Mouse (Mus musculus) ES-CJ7 (cell line): ENCODE measurements around the gene Slc22a2.
"Not testable (repeated sequence)": the region's sequence is repeated elsewhere in the genome, so short reads cannot be mapped to it uniquely, and the experiment has no call there.

Experiments
- DNase-seq: peaks from one replicate; pipeline ENCODE4 v3.0.0; 2011; ENCODE audit warnings: low read depth, low spot score

The Slc22a2 gene

GRCm38 (mm10) chr17:12583991-12584390 is at the start of gene Slc22a2:
TSS of gene Slc22a2 (plus strand) at chr17:12584132.
- DNase-seq, result no peak

DNA sequence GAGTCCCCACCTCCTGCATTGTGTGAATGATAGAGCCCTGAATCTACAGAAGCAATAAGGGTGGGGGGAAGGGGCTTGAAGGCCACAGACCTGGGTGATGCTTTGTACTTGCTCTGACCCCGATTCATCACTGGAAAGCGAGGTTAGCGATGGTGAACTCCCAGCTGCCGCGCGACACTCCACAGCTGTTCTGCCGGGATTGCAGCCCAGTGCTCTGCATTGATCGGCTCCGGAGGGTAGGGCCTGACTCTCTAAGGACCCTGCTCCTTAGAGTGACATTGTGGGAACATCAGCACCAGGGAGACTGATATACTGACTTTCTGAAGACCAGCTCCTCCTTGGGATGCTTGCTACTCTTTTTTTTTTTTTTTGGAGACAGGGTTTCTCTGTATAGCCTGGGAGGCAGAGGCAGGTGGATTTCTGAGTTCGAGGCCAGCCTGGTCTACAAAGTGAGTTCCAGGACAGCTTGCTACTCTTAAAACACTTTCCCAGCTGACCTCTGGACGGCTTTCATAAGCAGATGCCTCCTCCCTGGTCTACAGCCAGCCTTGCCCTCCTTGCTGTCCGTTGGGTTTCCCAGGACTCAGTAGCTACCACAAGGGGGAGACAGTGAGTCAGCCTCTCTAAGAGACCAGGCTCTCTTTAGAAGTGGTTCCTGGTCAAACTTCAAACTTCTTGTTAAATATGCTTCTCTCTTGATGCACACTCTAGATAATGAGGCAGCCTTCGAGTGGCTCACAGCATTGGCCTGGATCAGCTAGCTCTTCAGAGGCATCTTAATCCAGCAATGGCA is 49.4 kb upstream of the Slc22a2 start:
- DNase-seq, result peak; percentile 75

- DNase-seq, result no peak
Observed at GRCm38 (mm10) chr17:12562215-12562614, 21.7 kb upstream of the Slc22a2 start.

GRCm38 (mm10) chr17:12564481-12565000 is 19.4 kb upstream of the Slc22a2 start:
- not testable (repeated sequence) for DNase-seq

- DNase-seq, result no peak
Observed at GRCm38 (mm10) chr17:12565443-12565842, 18.5 kb upstream of the Slc22a2 start.

- DNase-seq, result no peak
Observed at GRCm38 (mm10) chr17:12571316-12571715, 12.6 kb upstream of the Slc22a2 start.

DNA sequence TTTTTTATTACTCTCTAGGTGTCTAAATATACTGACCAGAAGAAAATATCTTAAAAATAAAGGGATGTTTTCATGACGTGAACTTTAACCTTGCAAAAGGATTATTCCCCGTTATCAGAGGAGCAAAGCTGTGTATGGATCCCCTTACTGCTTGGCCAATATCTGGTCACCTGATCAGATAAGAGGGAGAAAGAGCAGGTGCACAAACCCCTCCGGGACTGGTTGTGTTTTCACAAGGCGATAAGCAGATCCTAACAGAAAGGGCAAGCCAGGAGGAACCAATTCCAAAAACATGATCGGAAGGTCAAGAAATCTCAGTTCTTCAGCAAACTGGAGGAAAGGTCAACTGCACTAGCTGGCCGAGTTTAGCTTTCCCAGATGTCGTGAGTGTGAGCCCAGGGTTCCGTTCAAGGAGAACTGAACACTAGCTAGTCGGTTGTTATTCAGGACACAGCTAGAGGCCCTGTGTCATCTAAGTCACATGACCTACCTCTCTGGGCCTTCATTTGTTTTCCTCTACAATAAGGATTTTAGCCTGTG is 11.9 kb upstream of the Slc22a2 start:
- DNase-seq, result no peak

DNA sequence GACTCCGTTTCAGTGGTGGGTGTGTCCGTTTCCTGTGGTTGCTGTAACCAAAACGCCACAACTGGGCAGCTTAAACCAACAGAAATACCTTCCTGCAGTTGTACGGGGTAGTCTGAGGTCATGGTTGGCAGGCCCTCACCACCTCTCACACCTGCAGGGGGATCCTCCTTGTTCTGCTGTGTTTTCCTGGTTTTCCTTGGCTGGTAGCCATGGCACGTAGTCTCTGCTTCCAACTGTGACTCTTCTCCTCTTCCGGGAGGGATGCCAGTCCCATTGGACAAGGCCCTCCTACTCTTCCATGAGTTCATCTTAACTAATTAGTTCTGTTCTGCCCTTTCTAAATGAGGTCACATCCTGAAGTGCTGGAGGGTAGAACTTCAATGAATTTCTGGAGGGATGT is 8.5 kb upstream of the Slc22a2 start:
- DNase-seq, result no peak

DNA sequence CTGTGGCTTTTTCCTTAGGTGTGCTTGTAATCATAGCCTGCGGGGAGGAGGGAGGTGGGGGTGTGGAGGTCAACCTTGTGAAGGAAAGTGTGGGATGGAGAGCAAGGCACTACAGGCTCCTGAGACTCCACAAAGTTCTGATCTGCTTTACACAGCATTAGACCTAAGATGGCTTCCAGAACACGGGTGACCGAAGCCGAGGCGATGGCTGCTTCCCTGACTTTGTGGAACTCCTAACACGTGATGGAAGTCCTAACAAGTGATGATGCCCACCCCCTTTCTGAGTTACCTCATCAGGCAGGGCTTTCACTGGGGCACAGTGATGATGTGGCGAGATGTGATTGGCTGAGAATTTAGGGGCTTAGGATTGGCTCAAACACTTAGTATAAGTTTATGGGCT is 6.8 kb upstream of the Slc22a2 start:
- DNase-seq, result no peak

DNA sequence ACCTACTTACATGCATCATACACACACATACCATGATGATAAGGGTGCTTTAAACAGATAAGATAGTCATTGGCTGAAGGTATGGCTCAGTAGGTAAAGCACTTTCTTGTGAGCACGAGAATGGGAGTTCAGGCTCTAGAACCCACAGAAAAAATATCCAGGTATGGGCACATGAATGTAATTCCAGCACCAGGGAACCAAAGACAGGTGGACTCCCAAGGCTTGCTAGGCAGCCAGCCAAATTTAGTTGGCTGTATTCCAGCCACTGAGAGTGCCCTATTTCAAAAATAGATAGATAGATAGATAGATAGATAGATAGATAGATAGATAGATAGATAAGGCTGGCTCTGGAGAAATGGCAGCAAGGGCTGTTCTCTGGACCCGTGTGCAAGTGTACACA is 1.4 kb downstream of the Slc22a2 start:
- no peak for DNase-seq

- no peak for DNase-seq
Observed at GRCm38 (mm10) chr17:12586966-12587365, 3.0 kb downstream of the Slc22a2 start.

DNA sequence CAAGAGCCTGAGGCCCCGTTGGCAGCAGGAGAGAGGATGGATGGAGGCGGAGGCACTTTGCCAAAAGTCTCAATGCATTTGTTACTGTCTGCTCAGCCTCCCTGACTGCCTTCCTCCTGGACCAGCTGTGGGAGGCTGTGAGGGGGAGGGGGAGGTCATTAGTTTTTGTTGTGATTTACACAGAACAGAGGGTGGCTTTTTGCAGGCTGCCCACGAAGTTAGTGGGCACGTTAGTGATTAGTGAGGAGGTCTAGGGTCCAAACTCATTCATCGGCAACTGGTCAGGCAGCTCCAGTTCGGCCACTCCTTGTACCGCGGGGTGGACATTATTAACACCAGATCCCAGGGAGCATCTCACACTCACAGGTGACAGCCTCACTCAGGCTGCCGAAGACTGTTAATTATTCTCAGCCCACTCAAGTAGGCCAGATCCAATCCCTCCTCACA is 4.9 kb downstream of the Slc22a2 start:
- no peak for DNase-seq

DNA sequence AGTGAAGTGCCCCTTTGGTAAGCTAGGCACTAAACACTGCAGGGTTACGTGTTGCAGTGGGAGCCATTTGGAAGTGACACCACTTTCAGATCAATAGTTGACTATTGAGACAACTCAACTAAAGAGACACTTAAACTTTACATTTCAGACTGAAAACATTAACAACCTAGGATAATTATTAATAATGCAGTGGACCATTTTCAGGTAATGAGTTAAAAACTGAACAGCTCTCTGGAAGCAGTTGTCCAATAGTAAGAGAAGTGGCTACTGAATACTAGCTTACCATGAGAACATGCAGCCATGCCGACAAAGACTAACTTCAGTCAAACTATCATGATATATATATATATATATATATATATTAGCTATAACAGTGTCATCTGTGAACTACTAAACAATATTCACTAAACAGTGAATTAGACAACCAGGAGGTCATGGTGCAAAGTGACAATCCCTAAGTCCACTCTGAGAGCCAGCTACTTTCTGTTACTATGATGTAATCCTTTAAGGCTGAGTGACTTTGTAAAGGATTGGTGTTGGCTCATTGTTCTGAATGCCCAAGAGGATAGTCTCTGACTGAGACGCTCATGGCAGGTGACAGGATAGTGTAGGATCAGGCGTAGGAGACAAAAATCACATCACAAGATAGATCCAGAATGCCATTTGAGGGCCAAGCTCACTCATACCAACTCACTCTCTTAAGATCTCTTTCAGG is 7.1 kb downstream of the Slc22a2 start:
- DNase-seq, result no peak

DNA sequence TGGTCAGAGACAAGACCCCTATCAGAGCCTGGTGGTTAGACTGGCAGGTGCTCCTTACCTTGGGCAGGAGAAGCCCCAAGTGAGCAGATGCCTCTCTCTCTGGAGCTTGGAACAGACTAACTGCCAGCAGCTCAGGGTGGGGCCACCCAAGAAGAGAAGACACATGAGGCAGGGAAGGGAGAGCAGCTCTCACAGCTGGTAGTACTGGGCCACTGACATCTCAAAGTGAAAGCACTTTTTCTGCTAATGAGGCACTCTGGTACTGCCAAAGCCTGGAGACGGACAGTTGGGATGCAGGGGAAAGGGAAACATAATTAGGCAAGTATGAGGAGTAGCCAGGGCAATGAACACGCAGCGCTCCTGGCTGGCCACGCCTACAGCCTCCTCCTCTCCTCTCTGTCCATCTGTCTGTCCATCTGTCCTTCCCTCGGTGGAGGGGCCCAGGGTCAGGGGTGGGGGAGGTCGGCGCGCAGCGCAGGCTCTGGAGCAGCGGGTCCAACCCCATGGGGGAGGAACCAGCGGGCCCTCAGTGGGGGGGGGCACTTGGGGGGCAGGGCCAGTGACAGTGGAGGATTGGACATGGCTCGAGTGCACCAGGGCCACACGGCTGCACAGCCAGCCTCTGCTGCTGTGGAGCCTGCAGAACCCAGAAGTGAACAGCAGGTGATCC is 12.0 kb downstream of the Slc22a2 start:
- DNase-seq, result no peak

DNA sequence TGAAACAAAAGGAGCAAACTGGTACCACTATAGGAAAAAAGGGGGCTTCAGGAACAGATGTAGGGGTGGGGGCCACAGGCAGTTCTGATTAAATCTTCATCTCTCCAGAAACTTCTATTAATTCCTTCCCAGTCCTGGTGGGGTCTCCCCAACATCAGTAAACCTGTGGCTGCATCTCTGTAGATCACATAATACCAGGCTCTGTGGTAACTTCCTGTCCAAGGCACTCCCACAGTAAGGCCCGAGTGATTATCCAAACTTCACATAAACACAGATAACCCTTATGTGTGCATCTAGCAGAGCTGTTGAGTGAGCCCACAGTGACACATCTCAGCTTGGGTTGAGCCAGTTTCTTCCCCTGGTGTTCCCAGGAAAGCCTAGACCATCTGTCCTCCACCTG is 22.7 kb downstream of the Slc22a2 start:
- DNase-seq, result no peak

- no peak for DNase-seq
Observed at GRCm38 (mm10) chr17:12607202-12607601, 23.3 kb downstream of the Slc22a2 start.

DNA sequence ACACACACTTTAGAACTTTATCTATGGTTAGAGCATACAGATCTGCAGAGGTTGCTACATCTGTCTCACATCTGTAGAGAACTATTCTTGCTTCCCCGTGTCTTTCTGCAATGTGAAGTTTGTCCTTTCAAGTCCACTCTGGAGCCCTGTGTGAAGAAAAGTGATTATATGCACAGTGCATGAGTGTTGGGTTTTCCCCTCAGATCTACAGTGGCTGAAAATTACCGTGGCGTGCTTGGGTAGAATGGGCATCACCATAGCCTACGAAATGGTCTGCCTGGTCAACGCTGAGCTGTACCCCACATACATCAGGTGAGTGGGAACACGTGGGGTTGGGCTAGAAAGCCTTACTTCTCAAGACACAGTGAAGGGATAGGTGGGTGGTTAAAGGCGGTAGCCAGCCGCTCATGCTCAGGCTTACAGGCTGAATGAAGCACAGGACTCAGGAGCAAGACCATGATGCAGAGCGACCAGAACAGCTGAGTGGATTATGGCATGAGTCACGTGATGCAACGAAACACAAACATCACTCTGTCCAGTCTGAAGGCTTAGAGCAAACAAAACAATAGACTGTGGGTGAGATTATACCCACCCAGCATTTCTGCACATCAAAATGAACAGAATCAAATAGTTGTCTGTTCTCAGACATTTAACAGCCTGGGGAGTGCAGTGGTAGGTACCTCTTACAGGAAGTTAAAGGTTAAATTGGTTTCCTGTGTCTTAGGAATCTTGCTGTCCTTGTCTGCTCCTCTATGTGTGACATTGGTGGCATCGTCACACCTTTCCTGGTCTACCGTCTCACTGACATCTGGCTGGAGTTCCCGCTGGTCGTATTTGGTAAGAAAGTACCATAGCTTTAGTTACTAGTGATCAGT is 30.8 kb downstream of the Slc22a2 start:
- no peak for DNase-seq

DNA sequence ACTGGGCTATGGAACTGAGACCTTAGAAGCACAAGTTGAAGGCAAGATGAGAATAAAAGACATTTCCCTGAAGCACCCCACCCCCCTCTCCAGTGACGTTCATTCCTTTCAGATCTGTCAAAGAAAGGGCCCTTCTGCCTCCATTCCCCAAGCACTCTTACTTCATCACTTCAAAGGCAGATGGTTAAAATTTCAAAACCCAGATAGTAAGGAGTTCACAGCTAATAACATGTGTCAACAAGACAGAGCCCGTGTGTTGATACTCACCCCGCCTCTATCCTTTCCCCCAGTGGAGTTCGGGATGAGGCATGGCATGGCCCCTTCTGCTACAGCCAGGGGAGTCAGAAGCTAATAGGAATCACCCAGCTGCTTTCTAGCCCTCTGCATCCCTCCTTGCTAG is 31.5 kb downstream of the Slc22a2 start:
- DNase-seq, result no peak

DNA sequence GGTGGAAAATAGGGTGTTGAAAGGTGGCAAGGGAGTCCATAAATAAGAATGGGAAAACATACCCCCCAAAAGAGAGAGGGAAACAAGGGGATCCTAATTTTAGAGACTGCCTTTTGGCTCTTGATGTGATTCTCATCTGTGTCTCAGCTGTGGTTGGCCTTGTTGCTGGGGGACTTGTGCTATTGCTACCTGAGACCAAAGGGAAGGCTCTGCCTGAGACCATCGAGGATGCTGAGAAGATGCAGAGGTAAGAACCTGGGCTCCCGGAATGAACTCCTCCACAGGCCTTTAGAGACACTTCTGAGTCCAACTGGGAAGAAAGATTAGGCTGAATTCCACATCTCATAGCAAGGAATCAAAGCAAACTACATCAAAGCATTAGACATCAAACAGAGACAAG is 35.7 kb downstream of the Slc22a2 start:
- no peak for DNase-seq

DNA sequence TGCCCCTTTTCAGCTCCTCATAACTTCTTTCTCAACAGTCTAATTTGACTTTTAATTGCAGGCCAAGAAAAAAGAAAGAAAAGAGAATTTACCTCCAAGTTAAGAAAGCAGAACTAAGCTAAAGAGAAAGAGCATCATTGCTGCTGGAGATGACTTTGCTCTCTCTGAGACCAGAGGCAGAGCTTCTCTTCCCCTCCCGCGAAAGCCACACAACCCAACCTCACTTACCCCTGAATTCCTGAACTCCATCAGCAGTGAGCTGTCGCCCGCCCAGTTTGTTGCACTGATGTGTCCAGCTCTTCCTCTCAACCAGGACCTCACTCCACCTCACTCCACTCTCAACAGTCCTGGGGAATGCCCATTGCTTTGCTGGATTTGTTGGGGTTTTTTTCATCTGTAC is 44.1 kb downstream of the Slc22a2 start:
- no peak for DNase-seq
